Mouse (Mus musculus): Measurements from ENCODE around the gene Plch2. TPM values are rescaled to one million over a fixed set of nuclear protein-coding genes. Genes with fewer than 3 reads are reported as not detected.

The Plch2 gene
- polyA plus RNA-seq, 1 experiment from 2014 or later = 9.8 TPM

GRCm38 (mm10) chr4:154936542-154937255, 119.9 kb downstream of the Plch2 start:
- Histone ChIP-seq H3K9me3 (ENCODE audit: control insufficient read depth, low read length) (no peaks in the 10 kb centered on the region), H3K4me3 (ENCODE audit: low read depth, low read length) (no peak overlapping the region), H3K4me2 (ENCODE audit: low read depth, low read length) (no peak overlapping the region), H3K9ac (ENCODE audit: low read depth, low read length) (no peak overlapping the region), H3K4me1 (ENCODE audit: control insufficient read depth, insufficient read depth, low read length) (no peaks in the 10 kb centered on the region), H3K27me3 (replicated peaks; ENCODE audit: control insufficient read depth, insufficient read depth, low read length) (no peaks in the 10 kb centered on the region), H3K36me3 (ENCODE audit: control insufficient read depth, insufficient read depth, low read length) (no peaks in the 10 kb centered on the region), H3K27ac (replicated peaks; ENCODE audit: low read depth, low read length) (no peak overlapping the region)
- WGBS = 59% methylated on average over 8 of the region's 8 CpGs
- DNase-seq (ENCODE audit: low spot score) (no peak), ATAC-seq (ENCODE audit: low read depth) (no peak)

DNA sequence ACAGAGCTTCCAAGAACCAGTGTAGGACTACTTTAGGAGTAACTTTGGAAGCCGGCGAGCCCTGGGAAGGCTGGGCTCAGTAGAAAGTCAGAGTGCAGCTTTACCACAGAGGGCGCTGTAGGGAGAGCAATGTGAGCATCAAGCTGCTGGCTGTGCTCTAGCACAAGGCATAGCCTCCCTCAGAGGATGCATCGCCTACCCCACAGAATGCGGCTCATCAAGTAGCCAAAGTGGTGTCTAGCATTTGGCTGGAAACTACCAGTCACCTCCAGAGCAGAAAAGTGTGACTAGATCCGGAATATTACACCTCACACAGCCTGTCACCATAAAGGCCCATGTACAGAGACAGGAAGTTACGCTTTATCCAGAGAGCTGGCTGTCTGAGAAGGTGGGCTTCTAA, 120.8 kb downstream of the Plch2 start:
- no peak overlapping the region for H3K27ac ChIP-seq (replicated peaks; ENCODE audit: low read depth, low read length)
- H3K9ac ChIP-seq (ENCODE audit: low read depth, low read length) = no peak overlapping the region
- ATAC-seq (ENCODE audit: low read depth) = no peak
- DNase-seq (ENCODE audit: low spot score) = no peak
- H3K4me3 ChIP-seq (ENCODE audit: low read depth, low read length) = no peak overlapping the region
- H3K36me3 ChIP-seq (ENCODE audit: control insufficient read depth, insufficient read depth, low read length) = no peaks in the 10 kb centered on the region
- WGBS = 70% methylated on average over 7 of the region's 7 CpGs
- no peaks in the 10 kb centered on the region for H3K4me1 ChIP-seq (ENCODE audit: control insufficient read depth, insufficient read depth, low read length)
- H3K4me2 ChIP-seq (ENCODE audit: low read depth, low read length) = no peak overlapping the region
- H3K27me3 ChIP-seq (replicated peaks; ENCODE audit: control insufficient read depth, insufficient read depth, low read length) = no peaks in the 10 kb centered on the region
- no peaks in the 10 kb centered on the region for H3K9me3 ChIP-seq (ENCODE audit: control insufficient read depth, low read length)

- no peaks in the 10 kb centered on the region for H3K36me3 ChIP-seq (ENCODE audit: control insufficient read depth, insufficient read depth, low read length)
- H3K9ac ChIP-seq (ENCODE audit: low read depth, low read length) = no peak overlapping the region
- 86% methylated on average over 2 of the region's 2 CpGs for WGBS
- no peak overlapping the region for H3K4me3 ChIP-seq (ENCODE audit: low read depth, low read length)
- ATAC-seq (ENCODE audit: low read depth) = no peak
- DNase-seq (ENCODE audit: low spot score) = no peak
- no peak overlapping the region for H3K4me2 ChIP-seq (ENCODE audit: low read depth, low read length)
- H3K9me3 ChIP-seq (ENCODE audit: control insufficient read depth, low read length) = no peaks in the 10 kb centered on the region
- H3K27me3 ChIP-seq (replicated peaks; ENCODE audit: control insufficient read depth, insufficient read depth, low read length) = no peaks in the 10 kb centered on the region
- no peaks in the 10 kb centered on the region for H3K4me1 ChIP-seq (ENCODE audit: control insufficient read depth, insufficient read depth, low read length)
- no peak overlapping the region for H3K27ac ChIP-seq (replicated peaks; ENCODE audit: low read depth, low read length)
Measured at GRCm38 (mm10) chr4:154934800-154935199, 121.8 kb downstream of the Plch2 start.

DNA sequence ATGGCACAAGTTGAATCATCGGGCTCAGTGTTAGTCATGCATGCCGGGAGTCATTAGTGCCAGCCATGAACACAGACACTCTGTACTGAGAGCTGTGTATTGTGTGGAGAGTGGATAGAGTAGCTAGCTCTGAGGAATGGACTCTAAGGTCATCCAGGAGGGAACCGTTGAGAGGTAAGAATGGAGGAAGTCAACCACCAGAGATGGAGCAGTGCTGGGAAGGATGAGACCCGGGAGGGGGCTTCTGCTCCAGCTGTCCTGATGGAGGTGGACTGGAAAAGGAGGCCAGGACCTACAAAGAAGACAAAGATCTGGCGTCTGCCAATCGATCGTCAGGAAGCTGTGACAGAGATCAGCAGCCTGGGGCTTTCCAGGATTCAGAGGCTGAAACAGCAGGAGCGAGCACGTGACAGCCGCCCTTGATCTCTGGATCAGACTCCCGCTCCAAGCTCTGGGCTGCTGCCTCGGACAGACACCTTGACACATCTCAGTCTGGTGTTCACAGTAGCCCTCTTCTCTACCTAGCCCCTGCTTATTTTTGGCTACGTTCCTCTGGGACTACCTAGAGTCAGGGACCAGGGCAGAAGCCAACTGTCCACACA, 123.2 kb downstream of the Plch2 start:
- Histone ChIP-seq H3K4me2 (ENCODE audit: low read depth, low read length) (no peak overlapping the region), H3K9me3 (ENCODE audit: control insufficient read depth, low read length) (no peaks in the 10 kb centered on the region), H3K27me3 (replicated peaks; ENCODE audit: control insufficient read depth, insufficient read depth, low read length) (no peaks in the 10 kb centered on the region), H3K4me3 (ENCODE audit: low read depth, low read length) (no peak overlapping the region), H3K27ac (replicated peaks; ENCODE audit: low read depth, low read length) (no peak overlapping the region), H3K9ac (ENCODE audit: low read depth, low read length) (no peak overlapping the region), H3K4me1 (ENCODE audit: control insufficient read depth, insufficient read depth, low read length) (peaks cover 5% of the 10 kb centered on the region), H3K36me3 (ENCODE audit: control insufficient read depth, insufficient read depth, low read length) (no peaks in the 10 kb centered on the region)
- 56% methylated on average over 12 of the region's 13 CpGs for WGBS
- DNase-seq (ENCODE audit: low spot score) (no peak), ATAC-seq (ENCODE audit: low read depth) (no peak)

Other genes starting within 250 kb of the Plch2 start
- gene Ttc34, start 219.3 kb downstream of the Plch2 start, polyA plus RNA-seq (2014; fragmentation: Nextera tagmentation; extraction: Ambion mirVana) = 0.22 and 0.45 TPM in 2 replicates
- gene Mmel1, start 187.2 kb downstream of the Plch2 start, polyA plus RNA-seq (2014; fragmentation: Nextera tagmentation; extraction: Ambion mirVana) = 0.32 and 0.45 TPM in 2 replicates
- 50.3 and 52.1 TPM in 2 replicates for gene Fam213b, start 157.6 kb downstream of the Plch2 start, polyA plus RNA-seq (2014; fragmentation: Nextera tagmentation; extraction: Ambion mirVana)
- 0.98 and 1.3 TPM in 2 replicates for gene Tnfrsf14, start 128.2 kb downstream of the Plch2 start, polyA plus RNA-seq (2014; fragmentation: Nextera tagmentation; extraction: Ambion mirVana)
- 2.1 and 2.8 TPM in 2 replicates for gene Hes5, start 95.9 kb downstream of the Plch2 start, polyA plus RNA-seq (2014; fragmentation: Nextera tagmentation; extraction: Ambion mirVana)
- 34.5 and 38.8 TPM in 2 replicates for gene Pank4, start 92.7 kb downstream of the Plch2 start, polyA plus RNA-seq (2014; fragmentation: Nextera tagmentation; extraction: Ambion mirVana)
- 5.8 and 7.3 TPM in 2 replicates for gene Pex10, start 10.2 kb upstream of the Plch2 start, polyA plus RNA-seq (2014; fragmentation: Nextera tagmentation; extraction: Ambion mirVana)
- gene Rer1, start 29.6 kb upstream of the Plch2 start, polyA plus RNA-seq (2014; fragmentation: Nextera tagmentation; extraction: Ambion mirVana) = 180 and 187 TPM in 2 replicates
- 3.9 and 4.7 TPM in 2 replicates for gene Morn1, start 29.8 kb upstream of the Plch2 start, polyA plus RNA-seq (2014; fragmentation: Nextera tagmentation; extraction: Ambion mirVana)
- 34.1 and 34.9 TPM in 2 replicates for gene Ski, start 165.8 kb upstream of the Plch2 start, polyA plus RNA-seq (2014; fragmentation: Nextera tagmentation; extraction: Ambion mirVana)
- 66.1 and 68.5 TPM in 2 replicates for gene Faap20, start 193.0 kb upstream of the Plch2 start, polyA plus RNA-seq (2014; fragmentation: Nextera tagmentation; extraction: Ambion mirVana)

Data from embryonic facial prominence, embryonic 14.5 days (tissue).